Mouse (Mus musculus) macrophage (primary cell): ENCODE measurements around the gene Dmbx1. TPM values are rescaled to one million over a fixed set of nuclear protein-coding genes. Genes with fewer than 3 reads are reported as not detected.

Experiments
- H3K27ac ChIP-seq: fragments of 350-480 bp; formaldehyde crosslinking; 2 replicates; pipeline ENCODE4 v1.9.0; 2021
- H3K36me3 ChIP-seq: fragments of 350-480 bp; formaldehyde crosslinking; 2 replicates; pipeline ENCODE4 v1.9.0; 2021; ENCODE audit errors: inconsistent target
- H3K4me3 ChIP-seq: fragments of 350-480 bp; formaldehyde crosslinking; 2 replicates; pipeline ENCODE4 v1.9.0; 2021; ENCODE audit errors: inconsistent target
- H3K79me2 ChIP-seq: fragments of 350-480 bp; formaldehyde crosslinking; 2 replicates; pipeline ENCODE4 v1.9.0; 2021; ENCODE audit errors: inconsistent target
- WGBS: methylation state at CpG from one replicate; pipeline ENCODE4 v1.1.7; 2026; ENCODE audit warnings: inconsistent platforms; ENCODE audit not compliant: missing documents; 5-methylcytosine and 5-hydroxymethylcytosine counted together
- polyA plus RNA-seq: library from polyadenylated mRNA; stranded (reverse); fragments of 250-400 nt; gene quantifications from 3 replicates; pipeline ENCODE4 v1.2.4, GENCODE M21; 2018; ENCODE audit warnings: inconsistent platforms
- total RNA-seq, 78 experiments: library from RNA; depleted of rRNA; stranded (reverse); fragments of 250-400 nt; gene quantifications; 1 replicate in 9 of 78; 2 replicates in 24 of 78; 3 replicates in 43 of 78; 4 replicates in 2 of 78; pipeline ENCODE4 v1.2.4; 2018; ENCODE audit warnings: inconsistent platforms in 56 of 78

The Dmbx1 gene
- not detected for total RNA-seq (2018; cell fraction: chromatin; rRNA removed)
- not detected for total RNA-seq (2018; cell fraction: cytosol; rRNA removed)
- total RNA-seq (2018; cell fraction: nucleus; rRNA removed): not detected
- not detected in 3 replicates for polyA plus RNA-seq

- Histone ChIP-seq H3K4me3 (no peak within 1 kb of the TSS), H3K27ac (no peak within 1 kb of the TSS), H3K79me2 (no peaks in the 10 kb centered on the region), H3K36me3 (no peaks in the 10 kb centered on the region)
- WGBS: 1% methylated on average over 68 of the region's 71 CpGs
Observed at GRCm38 (mm10) chr4:115939295-115940102, at the start of gene Dmbx1. Gene Dmbx1, minus strand, starts transcription at chr4:115939926.

DNA sequence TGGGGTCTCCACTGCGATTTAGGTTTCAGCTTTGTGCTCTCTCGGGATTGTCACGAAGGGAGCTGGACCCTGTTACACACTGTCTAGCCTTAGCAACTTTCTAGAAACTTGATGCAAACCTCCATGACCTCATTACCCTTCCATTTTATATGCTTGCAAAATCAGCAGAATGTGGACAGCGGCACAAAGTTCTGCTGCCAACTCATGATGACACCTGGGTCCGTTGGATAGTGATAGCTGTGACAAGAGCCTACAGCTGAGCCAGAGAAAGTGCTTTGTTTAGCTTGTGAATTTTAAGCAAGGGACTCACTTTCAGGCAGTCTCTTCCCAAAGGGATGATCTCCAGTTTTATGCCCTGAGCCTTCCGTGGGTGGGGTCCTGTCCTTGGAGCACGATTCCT, 49.7 kb upstream of the Dmbx1 start:
- Histone ChIP-seq H3K79me2 (no peaks in the 10 kb centered on the region), H3K27ac (no peak overlapping the region), H3K4me3 (no peak overlapping the region), H3K36me3 (no peaks in the 10 kb centered on the region)
- 86% methylated on average over 7 of the region's 7 CpGs for WGBS

DNA sequence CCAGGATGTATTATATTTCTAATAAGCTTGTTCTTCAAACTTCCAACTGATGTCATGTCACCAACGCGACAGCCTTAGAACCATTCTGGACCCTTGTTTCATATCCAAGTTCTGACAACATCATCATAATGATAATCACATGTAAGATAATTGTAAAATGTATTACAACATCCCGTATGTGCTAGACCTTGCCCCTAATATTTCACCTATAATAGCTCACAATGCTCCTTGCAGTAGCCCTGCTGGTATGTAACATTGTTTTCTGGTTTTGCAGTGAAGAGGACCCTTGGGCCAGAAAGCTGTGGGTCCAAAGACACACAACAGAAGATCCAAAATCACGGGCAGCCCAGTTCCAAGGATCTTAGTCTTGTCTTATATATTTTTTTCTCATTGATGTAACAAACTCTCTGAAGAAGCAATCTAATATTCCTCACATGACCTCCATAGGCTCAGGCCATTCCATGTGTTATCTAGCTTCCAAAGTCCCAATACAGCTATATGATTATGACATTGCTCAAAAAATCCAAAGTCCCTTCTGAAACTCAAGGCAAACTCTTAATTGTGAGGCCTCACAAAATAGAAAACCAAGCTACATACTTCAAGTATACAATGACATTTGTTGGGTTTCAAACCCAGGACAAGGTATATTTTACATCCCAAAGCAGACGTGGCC, 48.3 kb upstream of the Dmbx1 start:
- Histone ChIP-seq H3K79me2 (no peaks in the 10 kb centered on the region), H3K36me3 (no peaks in the 10 kb centered on the region), H3K27ac (no peak overlapping the region), H3K4me3 (no peak overlapping the region)
- WGBS: 80% methylated on average over 5 of the region's 5 CpGs

DNA sequence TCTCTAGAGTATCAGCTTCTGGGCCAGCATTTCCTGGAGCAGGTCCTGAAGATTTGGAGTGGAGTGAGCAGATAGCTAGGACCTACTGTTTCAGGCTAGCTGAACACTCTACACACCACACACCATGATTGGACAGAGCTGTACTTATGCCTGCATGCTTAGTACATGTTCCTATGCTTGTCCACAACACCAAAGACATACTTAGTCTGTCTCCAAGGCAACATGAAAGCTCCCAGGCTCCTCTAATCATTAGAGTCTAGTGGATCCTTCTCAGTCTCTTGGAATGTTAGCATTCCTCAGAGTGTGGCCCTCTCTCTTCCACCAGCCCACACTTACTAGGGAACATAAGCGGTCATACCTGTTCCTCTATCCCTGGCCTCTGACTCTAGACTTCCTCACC, 47.7 kb upstream of the Dmbx1 start:
- H3K27ac ChIP-seq: no peak overlapping the region
- 100% methylated on average over 1 of the region's 1 CpGs for WGBS
- no peaks in the 10 kb centered on the region for H3K36me3 ChIP-seq

DNA sequence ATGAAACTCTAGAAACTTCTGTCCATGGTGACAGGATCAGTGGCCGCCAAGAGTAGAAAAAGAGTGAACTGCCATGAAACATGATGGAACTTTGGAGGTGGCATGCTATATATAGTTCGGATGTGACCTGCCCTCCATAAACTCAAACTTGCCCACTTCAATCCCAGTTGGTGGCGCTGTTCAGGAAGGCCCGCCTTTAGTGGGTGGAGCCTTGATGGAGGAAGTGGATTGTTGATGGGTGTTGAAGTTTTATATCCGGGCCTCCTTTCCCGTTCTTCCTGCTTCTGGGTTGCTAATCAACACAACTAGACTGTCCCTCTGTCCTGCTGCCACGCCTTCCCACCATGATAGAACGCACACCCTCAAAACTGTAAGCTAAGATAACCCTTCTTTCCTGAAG, 45.2 kb upstream of the Dmbx1 start:
- no peaks in the 10 kb centered on the region for H3K36me3 ChIP-seq
- H3K79me2 ChIP-seq: no peaks in the 10 kb centered on the region
- 52% methylated on average over 8 of the region's 8 CpGs for WGBS
- H3K27ac ChIP-seq: no peak overlapping the region
- no peak overlapping the region for H3K4me3 ChIP-seq

More for the DNA sequence above, 47.7 kb upstream of the Dmbx1 start:
- Histone ChIP-seq H3K4me3 (no peak overlapping the region), H3K79me2 (no peaks in the 10 kb centered on the region)

DNA sequence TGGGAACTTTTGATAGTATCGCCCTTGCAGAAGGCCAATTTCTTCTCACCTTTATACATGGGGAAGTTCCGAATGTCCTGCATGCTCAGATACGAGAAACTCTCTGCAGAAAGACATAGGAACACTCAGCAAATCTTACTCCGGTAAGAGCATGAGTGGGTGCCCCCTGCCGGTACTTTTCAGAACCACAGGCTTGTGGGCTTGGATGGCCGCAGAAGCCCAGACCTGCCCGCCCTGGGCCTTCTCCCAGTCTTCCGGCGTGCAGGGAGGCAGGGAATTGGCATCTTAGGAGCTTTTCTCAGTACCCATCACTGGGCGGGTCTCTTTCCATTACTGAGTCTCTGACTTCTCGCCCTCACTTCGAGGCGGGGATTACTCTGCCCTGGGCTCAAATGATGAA, 44.4 kb upstream of the Dmbx1 start:
- no peaks in the 10 kb centered on the region for H3K79me2 ChIP-seq
- no peak overlapping the region for H3K27ac ChIP-seq
- no peak overlapping the region for H3K4me3 ChIP-seq
- 8% methylated on average over 13 of the region's 13 CpGs for WGBS
- H3K36me3 ChIP-seq: no peaks in the 10 kb centered on the region

DNA sequence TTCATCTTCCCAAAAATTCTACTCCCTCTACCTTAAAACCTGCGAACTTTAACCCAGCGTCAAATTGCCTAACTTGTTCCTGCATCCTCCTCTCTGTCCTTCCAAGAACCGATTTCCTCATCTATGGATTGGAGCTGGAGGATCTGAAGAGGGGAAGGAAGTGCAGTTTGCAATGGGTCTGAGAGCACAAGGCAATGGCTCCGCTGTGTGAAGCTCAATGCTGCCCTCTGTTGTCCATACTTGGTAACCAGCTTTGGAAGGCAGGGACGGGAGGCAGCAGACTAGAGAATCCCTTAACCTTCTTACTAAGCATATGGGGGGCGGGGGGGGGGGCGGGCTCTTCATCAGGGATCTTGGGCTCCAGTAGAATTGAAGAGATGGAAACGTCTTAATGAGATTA, 41.0 kb upstream of the Dmbx1 start:
- H3K36me3 ChIP-seq: no peaks in the 10 kb centered on the region
- H3K27ac ChIP-seq: no peak overlapping the region
- H3K4me3 ChIP-seq: no peak overlapping the region
- no peaks in the 10 kb centered on the region for H3K79me2 ChIP-seq
- WGBS: under 1% methylated on average over 8 of the region's 8 CpGs

DNA sequence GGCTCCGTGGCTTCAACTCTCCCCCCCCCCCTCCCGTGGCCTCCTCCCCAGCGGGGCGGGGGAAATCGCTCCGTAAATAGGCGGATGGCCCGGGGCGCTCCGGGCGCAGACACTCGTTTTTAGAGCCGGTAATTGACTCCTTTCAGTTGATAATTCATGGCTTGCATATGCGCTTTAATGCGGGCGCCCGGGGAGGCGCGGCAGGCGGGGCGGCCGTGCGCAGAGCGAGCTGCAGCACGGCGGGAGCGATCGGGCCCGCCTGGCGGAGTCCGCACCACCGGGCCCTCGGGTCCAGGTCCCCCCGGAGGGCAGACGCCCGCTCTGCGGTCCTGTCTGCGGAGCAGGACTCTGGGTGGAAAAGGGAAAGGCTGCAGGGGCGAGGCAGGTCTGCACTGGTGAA, 39.7 kb upstream of the Dmbx1 start:
- H3K4me3 ChIP-seq: no peak overlapping the region
- no peaks in the 10 kb centered on the region for H3K79me2 ChIP-seq
- H3K36me3 ChIP-seq: no peaks in the 10 kb centered on the region
- 6% methylated on average over 38 of the region's 39 CpGs for WGBS
- H3K27ac ChIP-seq: no peak overlapping the region

DNA sequence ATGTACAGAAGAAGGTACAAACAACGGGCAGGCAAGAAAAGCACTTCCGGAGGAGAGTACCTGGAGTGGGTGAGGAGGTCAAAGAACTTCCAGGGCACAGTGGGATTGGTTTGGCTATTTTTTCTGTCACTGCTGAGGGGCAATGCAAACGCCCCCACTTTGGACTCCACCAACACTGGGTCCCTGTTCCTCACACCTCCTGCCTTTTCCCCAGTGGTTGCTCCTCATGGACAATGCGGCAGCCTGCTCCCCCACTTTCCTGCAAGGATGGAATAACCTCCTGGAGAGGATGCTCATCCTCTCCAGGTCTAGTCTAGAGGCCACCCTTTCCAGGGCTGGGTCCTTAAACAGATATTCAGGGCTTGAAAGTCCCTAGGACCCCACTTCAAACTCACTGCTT, 39.2 kb upstream of the Dmbx1 start:
- no peak overlapping the region for H3K27ac ChIP-seq
- H3K4me3 ChIP-seq: no peak overlapping the region
- no peaks in the 10 kb centered on the region for H3K36me3 ChIP-seq
- no peaks in the 10 kb centered on the region for H3K79me2 ChIP-seq
- 81% methylated on average over 4 of the region's 4 CpGs for whole genome bisulfite sequencing

GRCm38 (mm10) chr4:115972543-115972942, 32.8 kb upstream of the Dmbx1 start:
- H3K4me3 ChIP-seq: no peak overlapping the region
- no peaks in the 10 kb centered on the region for H3K79me2 ChIP-seq
- H3K36me3 ChIP-seq: no peaks in the 10 kb centered on the region
- H3K27ac ChIP-seq: no peak overlapping the region
- 80% methylated on average over 18 of the region's 24 CpGs for WGBS

DNA sequence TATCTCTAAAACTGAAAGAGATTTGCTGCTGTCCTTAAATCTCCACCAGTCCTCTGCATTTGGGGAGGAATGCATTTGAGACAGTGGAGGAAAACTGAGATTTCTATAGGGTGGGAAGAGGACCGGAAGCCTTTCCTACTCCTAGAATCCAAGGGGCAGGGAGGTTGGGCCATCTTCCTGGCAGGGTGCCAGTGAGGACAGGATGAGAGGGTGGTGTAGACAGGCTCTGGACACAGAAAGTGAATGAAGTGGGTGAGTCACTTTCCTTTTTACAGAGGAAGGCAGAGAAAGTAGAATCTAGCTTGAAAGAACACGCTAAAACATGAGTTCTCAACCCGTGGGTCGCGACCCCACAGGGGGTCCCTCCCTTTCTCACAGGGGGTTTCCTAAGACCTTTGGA, 24.7 kb upstream of the Dmbx1 start:
- H3K79me2 ChIP-seq: no peaks in the 10 kb centered on the region
- no peak overlapping the region for H3K4me3 ChIP-seq
- no peak overlapping the region for H3K27ac ChIP-seq
- H3K36me3 ChIP-seq: no peaks in the 10 kb centered on the region
- WGBS: 15% methylated on average over 5 of the region's 5 CpGs

DNA sequence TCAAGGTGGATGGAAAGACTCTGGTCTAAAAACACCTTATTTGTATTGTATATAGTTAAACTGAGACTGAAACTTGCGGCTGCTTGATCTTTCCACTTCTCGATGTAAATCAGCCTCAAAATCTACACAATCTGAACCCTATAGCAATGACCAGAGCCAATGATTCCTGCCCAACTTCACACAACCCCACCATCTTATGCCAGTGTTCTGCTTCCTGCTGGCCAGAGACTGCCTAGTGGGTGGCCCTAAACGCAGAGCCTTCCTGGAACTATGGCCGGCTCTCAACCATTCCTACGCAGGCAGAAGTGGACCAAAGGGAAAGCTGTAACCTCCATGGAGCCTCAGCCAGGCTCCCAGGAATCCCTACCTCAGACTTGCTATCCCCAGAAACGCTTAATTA, 24.0 kb upstream of the Dmbx1 start:
- no peaks in the 10 kb centered on the region for H3K79me2 ChIP-seq
- H3K27ac ChIP-seq: no peak overlapping the region
- no peaks in the 10 kb centered on the region for H3K36me3 ChIP-seq
- H3K4me3 ChIP-seq: no peak overlapping the region
- 32% methylated on average over 6 of the region's 6 CpGs for whole genome bisulfite sequencing

DNA sequence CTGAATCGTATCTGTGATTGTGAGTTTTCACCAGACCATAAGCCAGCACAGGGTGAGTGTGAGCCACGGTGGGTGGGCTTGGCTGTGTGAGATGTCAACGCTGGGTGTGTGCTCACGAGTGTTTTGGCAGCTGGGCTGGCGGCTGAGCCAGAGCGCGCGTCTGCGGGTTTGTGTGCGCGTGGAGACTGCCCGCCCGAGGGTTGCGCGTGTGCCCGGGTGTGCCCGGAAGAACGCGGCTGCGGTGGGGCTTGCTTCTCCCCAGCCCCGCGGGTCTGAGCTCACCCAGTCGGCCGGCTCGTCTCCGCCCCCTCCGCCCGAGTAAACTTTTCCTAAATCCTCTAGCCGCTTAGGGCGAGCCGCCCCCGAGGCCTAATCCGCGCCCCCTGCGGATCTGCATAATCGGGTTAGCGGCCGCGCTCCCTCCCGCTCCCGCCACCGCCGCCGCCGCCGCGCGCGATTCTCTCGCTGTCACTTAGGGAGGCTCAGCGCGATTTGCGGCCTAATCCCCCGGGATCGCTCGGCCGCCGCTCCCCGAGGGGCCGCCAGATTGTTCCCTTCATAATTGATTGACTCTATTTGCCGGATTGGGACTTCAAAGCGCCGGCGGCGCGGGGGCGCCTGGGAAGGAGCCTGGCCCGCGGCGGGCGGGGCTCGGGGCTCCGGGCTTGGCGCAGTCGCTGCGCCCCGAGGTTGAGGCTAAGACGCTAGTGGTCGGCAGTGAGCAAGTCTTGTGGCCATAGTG, 23.1 kb upstream of the Dmbx1 start:
- H3K27ac ChIP-seq: no peak overlapping the region
- H3K4me3 ChIP-seq: no peak overlapping the region
- no peaks in the 10 kb centered on the region for H3K36me3 ChIP-seq
- no peaks in the 10 kb centered on the region for H3K79me2 ChIP-seq
- WGBS: 1% methylated on average over 79 of the region's 79 CpGs

DNA sequence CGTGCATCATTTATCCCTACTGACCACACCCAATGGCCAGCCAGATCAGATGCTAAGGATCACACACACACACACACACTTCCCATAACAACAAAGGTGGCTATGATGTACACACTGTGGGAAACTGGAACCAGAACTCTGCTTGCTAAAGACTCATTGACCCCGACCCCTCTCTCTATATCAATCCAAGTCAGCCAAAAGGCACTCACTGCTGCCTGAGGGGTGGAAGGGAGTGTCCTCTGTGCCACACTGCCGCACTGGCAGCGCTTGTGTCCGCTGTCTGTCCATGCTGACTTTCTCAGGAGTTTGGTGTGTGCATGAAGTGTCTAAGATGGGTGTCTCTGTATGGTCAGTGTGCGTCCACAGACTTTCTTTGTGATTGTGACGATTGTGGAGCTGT, 22.3 kb upstream of the Dmbx1 start:
- Histone ChIP-seq H3K27ac (no peak overlapping the region), H3K4me3 (no peak overlapping the region), H3K79me2 (no peaks in the 10 kb centered on the region), H3K36me3 (no peaks in the 10 kb centered on the region)
- WGBS: 40% methylated on average over 6 of the region's 7 CpGs

DNA sequence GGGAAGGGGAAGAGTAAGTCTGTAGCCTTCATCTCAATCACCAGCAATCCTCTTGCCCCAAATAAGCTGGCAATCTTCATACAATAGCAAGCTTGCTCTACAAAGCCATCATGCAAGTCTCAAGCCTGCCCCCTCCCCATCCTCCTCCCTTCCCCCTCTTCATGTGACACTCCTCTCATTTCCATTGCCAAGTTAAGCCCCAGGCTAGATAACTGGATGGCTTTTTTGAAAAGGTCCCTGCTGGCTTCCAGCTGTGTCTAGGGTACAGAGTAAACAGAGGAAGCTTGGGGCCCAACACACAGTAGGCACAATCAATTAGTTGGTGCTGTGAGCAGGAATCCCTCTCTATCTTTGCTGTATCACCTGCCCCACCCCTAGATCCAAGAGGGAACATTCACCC, 19.8 kb upstream of the Dmbx1 start:
- Histone ChIP-seq H3K36me3 (no peaks in the 10 kb centered on the region), H3K4me3 (no peak overlapping the region), H3K79me2 (no peaks in the 10 kb centered on the region), H3K27ac (no peak overlapping the region)
